Mouse (Mus musculus) small intestine, adult 2 months (tissue): ENCODE data around the gene Zfp558.

Source experiments
- CTCF ChIP-seq: fragments of 200-500 bp; IDR thresholded peaks from 2 replicates; pipeline ENCODE4 v1.5.1; 2012; ENCODE audit warnings: low read depth, mild to moderate bottlenecking, control low read depth, inconsistent platforms, low read length, moderate library complexity, mixed read lengths; ENCODE audit not compliant: insufficient replicate concordance, insufficient read length; ENCODE audit errors: extremely low read depth
- POLR2A ChIP-seq: fragments of 200-500 bp; IDR thresholded peaks from 2 replicates; pipeline ENCODE4 v1.6.1; 2012; ENCODE audit warnings: low read depth, mild to moderate bottlenecking, control low read depth, inconsistent platforms, low read length, moderate library complexity

DNA sequence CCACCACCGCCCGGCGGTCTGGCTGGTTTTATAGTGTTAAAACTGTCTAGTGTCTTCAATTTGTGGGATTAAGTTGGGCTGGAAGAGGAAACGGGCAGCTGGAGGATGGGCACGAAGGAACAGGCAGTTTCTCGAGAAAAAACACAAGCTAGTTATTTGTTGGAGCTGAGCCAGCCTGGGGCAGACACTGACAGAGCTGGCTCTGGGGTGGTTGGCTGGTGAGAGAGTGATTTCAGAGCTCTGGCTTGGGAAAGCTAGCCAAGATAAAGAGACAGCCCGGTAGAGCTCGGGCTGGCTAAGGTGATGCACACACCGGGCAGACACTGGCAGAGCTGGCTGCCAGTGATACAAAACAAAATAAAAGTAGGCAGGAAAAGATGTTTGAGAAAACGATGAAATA, 46.4 kb downstream of the Zfp558 start:
- TF ChIP-seq CTCF = no peak
- no peak for TF ChIP-seq POLR2A
